Mouse (Mus musculus) adrenal gland, adult 18-20 months (tissue): Measurements from ENCODE around the gene Sumf1. TPM values are rescaled to one million over a fixed set of nuclear protein-coding genes. Genes with fewer than 3 reads are reported as not detected.

Experiments
- DNase-seq, 2 experiments: peaks; one replicate each; pipeline ENCODE4 v3.0.0; 2021 to 2022; ENCODE audit warnings: low spot score in 2 of 2
- total RNA-seq, 2 experiments: library from RNA; stranded (reverse); gene quantifications; 1 replicate in 1 of 2; 2 replicates in 1 of 2; pipeline ENCODE4 v1.2.3; 2021

Gene Sumf1
- total RNA-seq, 2 experiments from 2014 or later: 33.1 to 42.5 TPM

DNA sequence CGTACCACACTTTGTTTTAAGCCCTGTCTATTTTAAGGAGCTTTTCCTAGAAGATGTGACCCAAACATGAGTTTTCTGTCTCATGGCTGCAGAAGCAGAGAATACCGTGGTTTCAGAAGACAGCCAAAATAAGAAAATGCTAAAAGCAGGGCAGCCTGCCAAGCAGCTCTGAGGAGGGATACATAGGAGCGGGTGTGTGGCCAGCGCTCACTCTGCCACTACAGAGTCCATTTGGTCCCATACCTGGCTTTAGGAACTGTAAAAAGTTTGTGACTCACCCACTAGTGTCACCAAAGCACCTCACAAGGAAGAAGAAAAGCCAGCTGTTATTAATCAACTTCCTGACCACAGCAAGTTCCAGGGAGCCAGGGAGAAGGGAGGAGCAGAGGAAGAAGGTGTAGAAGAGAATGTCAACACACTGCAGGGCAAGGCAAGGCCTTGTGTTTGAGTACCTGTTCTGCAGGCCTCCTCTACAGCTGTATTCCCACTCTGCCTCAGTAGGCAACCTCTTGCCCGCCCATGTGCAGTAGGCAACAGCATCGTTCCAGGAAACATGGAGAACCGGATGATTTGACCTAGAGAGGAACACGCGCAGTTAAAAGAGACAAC lies 32.6 kb downstream of the Sumf1 start:
- no peak for DNase-seq

DNA sequence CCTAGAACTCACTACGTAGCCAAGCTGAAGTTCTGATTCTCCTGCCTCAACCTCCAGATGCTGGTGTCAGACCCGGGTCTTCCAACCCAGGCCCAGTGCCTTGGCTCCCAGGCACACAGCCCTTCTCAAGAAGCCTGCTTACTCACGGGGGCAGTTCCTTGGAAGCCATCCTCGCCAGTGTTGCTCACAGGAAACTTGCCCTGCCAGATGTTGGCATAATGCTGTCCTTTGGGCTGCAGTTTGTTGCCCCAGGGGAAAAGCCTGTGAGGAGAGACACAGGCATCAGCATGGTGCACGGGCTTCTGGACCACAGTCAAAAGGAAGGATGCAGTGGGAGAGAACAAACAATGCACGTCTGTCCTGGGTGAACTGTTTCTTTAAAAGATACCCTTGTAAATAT lies 33.3 kb downstream of the Sumf1 start:
- no peak for DNase-seq

DNA sequence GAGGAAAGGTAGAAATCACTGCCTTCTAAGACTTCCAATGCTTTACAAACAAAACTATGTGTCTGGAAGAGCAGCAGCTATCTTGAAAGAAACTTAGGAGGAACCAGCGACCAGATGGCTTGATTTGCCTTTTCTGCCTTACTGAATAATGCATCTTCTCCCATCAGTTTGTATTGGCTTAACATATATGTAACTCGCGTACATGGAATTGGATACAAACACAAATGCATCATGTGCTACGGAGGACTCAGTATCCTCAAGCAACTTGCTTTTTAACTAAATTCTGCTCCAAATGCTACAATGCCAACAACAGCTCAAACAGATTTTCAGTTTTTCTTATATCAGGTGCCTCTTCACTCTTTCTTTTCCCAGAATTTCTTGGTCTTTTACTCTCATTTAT lies 36.1 kb downstream of the Sumf1 start:
- no peak for DNase-seq

DNA sequence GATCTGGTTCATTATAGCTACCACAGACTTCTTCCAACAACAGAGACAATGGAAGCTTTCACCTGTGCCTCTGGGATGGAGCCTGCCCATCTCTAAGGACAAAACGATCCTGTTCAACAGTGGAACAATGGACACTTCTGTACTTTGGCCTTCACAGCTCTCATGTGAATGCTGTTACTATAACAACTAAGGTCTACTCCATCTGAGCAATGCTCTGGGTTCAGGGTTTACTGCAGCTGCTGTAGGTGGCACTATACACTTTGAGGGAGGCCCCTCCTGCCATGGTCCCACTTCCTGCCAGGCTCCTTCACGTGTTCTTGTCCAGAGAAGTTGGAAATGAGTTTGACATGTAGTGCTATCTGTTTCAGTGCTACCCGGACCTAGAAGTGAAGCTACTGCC lies 36.9 kb downstream of the Sumf1 start:
- DNase-seq: no peak

DNA sequence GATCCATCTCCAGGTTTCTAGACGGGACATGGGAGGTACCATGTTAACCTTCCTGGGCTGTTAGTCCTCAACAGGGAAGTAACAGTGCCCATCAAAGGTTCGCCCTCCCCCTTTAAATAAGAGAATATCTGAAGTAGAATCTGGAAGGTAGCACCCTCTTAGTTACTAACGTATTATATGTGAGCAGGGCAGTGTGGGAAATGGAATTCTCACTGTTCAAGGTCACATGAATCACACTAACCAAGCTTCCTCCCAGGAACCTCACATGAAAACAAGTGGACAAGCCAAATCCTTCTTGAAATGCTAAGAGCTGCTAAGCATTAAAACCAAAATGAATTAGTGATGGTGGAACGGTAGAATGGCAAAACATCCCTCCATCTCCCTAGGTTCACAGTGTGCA lies 38.7 kb downstream of the Sumf1 start:
- no peak for DNase-seq

DNA sequence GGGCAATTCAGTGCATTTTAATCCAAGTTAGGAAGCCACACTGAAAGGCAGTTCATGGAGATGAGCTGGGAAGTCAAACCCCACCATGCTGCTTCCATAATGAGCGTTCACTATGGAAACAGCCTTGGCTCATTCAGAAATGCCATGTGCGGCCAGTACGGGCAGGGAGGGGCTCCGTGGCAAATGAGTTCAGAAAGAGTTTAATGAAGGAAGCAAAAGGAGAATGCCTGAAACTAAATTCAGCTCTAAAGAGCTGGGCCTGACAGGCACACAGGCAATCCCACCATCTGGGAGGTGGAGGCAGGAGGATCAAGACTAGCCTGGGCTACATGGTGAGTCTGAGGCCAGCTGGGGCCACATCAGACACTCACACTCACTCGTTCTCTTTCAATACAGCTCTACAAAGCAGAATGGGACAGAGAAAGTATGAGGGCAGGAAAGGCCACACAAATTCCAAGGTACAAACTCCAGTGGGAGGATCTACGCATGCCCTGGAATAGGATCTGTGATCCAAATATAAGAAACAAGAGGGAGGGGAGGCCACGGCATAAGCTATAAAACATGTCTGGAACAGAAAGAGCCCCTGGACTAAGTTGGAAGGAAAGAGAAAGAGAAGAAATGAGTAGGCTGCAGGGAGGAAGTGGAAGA lies 39.3 kb downstream of the Sumf1 start:
- DNase-seq: no peak

DNA sequence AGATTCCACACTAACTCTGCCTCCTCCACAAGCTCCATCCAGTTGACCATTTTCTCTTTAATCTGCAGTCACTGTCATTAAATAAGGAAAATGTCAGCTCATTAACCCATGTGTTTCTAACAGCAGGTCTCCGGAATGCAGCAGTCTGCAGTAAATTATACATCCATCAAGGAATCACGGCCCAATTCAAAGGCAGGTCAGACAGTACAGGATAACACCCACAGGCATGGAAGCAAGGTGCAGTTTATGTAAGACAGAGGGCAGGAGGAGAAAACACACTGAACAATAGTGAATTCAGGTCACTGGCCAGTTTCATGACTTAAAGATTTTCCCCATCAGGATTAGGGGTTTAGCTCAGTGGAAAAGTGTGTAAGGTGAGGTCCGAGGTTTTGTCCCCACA lies 40.1 kb downstream of the Sumf1 start:
- no peak for DNase-seq

DNA sequence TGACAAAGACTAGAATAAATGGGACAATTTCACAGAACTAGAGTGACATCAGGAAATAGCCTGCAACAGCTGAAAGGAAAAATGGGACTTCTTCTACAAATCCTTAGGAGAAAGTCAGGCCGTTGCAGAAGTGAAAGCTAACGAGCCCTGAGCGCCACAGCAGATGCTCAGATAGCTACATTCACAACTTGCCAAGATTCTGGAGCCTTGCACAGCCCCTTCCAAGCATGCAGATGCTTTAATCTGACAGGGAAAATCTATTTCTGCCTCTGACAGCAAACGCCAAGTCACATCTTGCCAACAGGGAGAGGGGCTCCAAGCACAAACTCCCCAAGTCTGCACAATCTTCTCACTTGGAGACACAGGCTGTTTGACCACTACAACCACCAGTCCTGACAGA lies 42.6 kb downstream of the Sumf1 start:
- no peak for DNase-seq

DNA sequence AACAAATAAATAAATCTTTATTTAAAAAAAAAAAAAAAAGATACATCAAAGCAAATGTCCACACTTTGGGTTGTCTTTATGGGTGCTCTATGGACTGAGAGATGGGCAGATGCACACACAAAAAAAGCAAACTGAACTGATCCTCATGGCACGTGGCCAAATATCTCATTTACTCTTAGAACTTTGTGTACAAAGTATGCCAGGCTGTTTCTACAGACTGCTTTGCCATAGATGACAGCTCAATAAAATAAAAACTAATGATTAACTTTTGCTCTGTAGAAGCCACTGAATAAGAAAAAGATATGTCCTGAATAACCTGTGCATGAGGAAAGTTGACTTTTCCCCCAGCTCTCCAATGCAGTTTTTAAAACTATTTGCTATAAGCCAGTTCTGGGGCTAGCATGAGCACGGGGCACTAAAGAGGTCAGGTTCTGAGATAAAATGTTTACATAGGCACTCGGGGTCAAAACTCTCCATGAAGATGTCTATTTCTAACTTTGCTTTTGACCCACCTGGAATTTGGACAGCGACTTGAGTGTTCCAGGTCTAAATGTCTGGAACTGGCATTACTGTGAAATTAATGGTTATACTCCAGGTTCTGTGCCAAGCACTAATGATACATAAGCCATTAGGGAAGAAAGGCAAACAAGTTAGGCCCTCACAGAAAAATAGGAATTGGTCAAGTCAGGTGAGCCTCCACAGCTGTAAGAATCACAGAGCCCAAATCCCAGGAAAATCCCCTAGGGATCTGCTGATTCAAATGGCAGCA lies 44.5 kb downstream of the Sumf1 start:
- DNase-seq: no peak

DNA sequence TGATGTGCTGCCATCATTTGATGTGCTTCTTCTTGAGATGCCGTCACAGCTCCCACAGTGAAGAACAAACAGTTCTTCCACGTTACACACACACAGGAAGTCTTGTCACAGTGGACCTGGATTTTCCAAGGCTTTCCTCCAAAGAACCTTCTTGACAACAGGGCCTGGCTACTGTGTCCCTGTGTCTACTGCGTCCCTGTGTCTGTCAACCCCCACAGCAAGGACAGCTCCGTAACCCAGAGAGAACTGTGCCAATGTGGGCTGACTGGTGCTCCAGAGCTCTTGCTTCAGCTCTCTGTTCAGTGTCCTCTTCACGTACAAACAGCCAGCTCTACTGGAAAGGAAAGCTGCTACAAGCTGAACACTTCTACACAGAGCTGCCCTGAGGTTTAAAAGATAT lies 48.4 kb downstream of the Sumf1 start:
- DNase-seq: peak in 1 of 2 experiments; percentile 22

DNA sequence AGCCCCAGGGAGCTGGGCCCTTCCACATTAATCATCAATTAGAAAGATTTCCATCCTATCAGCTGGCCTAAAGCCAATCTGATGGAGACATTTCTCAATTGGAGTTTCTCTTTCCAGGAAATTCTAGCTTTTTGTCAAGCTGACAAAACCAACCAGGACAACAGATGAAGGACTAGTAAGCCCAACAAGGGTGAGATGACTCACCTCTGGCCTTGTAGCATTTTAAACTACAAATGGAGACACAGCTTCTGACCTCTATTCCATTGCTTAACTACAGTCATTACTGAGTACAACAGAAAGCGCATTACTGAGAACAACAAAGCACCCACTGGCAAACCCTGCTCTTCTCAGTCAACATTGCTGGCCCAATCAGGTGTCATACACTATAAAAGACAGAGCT lies 49.1 kb downstream of the Sumf1 start:
- no peak for DNase-seq

DNA sequence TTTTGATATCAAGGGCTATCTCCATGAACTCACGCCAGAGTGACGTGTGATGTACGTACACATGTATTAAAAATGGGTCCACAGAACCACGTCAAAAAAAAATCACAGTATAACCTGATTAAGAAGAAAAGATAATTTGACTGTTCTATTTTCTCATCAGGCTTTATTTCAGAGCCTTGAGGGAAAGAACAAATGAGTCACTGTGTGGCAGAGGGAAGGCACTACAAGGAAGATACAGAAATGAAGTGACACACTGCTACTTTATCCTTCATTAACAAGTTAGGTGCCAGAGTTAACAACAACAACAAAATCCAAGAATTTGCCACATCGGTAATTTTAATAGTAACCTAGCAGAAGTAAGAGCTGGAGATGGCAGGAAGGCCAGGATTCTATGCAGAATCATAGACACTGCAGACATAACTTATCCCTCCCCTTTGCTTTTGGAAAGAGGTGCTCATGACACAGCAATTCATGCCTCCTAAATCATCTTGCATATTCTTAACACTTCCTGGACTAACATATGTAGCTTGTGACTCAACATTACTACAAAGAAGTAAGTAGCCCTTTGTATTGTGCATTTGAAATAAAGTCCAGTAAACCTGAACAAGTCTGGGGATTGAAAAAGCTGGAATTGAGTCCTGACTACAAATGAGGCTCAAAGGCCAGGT lies 53.0 kb downstream of the Sumf1 start:
- no peak for DNase-seq

DNA sequence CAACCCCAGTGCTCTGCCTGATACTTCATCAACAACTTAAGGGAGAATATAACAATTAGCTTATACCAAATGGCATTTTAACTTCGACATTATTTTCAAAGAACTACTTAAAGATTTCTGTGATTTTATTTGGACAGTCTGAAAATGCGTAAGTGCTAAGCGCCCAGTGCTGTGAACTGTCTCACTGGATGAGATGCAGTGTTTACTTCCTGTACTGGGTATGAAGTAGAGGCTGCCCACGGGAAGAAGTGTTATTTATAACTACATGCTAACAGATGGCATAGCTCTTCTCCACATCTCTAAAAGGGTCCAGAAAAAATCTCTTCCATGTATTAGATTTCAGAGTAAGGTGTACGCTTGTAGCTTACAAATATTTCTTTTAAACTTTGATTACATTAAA lies 54.7 kb downstream of the Sumf1 start:
- no peak for DNase-seq

DNA sequence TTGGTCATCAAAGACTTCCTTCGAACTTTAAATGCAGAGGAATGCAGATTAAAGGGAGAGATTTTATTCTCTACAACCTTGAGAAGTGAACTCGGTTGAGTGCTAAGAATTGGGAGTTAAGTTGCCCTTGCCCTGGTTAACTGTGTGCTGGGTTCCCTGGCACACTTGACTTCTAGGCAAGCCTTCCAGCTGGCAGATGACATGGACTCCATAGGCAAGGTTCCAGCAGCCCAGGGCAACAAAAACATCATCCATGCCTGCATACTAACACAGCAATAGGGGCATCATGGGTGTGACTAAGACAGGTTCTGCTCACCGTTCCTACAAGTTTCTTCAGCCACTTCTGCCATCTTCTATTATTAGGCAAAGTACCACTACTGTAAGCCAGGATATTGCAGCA lies 58.8 kb downstream of the Sumf1 start:
- DNase-seq: no peak

DNA sequence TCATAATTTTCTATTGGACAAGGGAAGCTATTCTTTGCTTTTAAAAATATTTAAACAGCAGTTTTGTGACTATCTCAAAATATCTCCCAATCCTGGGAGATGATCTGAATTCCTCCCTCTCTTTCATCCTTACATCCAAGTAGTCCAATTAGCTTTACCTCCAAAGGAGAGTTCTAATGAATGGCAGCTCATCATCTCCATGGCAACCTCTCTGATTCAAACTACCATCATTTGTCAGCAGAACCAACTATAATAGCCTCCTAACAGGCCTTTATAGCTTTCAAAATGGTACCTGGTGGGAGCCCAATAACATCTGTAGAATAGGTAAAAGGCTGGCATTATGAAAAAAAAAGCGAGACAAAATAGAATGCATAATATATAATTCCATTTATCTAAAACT lies 59.9 kb downstream of the Sumf1 start:
- DNase-seq: no peak

DNA sequence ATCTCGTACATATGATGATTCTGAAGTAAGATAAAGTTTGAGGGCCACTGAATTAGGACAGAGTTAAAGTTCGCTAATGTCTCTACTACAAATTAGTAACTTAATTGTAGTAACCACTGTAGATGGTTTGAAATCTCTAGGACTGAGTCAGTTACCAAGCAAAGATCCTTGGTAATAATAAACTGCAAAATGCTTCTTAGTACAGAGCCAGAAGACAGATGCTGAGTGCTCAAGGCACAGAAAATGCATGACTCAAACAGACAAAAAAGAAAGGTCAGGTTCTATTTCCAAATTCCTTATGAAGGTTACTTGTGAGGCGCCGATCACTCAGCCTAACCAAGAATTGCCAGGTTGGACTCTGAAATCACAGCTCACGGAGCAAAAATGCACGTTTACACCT lies 67.5 kb downstream of the Sumf1 start:
- DNase-seq: no peak

DNA sequence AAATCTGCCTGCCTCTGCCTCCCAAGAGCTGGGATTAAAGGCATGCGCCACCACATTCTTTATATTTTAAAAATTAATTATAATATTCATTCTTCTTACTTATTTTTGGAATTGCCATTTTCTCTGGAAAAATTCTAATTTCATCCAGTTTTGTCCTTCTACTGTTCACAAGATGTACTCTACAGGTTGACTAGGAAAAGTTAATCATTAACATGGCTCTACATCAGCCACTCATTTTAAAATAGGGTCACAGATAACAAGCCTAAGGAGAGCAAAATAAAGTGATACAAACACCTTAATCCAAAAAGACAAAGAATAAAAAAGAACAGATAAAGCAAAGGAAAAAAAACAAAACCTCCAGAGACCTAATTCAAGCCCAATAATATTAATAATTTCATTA lies 70.4 kb downstream of the Sumf1 start:
- DNase-seq: no peak

DNA sequence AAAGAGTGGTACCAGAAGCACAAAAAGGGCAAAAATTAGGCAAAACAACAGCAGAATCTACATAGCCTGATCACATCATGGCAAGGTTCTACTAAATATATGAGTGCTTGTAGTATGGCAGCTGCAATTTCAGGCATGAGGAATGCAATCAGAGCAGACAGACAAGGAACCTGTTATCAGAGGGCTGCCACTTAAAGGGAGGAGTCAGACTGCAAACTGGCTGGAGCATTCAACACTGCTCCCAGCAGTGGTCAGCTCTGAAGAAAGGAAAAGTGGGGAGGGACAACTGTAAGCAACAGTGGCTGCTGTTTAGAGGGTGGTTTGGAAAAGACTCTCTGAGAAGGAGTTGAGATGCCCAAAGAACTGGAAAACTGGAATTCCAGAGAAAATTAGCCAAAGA lies 73.7 kb downstream of the Sumf1 start:
- no peak for DNase-seq

DNA sequence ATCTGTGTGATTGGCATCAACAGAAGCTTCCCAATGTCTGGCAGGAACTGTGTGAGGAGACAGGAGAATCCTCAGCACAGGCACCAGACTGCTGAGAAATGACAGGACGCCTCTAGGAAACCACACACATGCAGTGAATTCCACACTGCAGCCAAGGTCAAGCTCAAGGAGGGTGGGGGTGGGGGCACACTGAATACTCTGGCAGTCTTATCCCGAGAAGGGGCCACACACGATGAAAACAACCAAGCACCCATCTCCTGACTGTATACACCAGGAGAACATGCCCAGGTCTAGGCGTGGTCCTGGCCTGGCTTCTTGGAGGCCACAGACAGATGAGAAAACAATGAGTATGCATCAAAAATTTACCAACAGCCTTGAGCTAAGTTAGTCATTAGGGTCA lies 75.0 kb downstream of the Sumf1 start:
- DNase-seq: no peak

DNA sequence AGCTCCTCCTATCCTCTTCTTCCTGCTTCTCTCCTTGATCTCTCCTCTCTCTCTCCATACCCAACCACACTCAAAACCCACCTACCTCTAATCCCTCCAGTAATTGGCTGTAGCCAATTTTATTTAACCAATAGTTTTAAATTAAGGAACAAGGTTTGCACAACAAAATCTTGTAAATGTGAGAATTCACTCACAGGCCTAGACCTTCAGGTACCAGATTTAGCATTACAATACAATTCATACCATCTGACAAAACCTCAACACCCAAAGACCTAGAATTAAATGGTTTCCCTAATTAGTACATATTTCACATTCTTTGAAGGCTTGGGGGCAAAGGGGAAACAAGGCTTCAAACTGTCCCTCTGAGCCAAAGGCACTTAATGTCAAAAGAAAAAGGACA lies 78.0 kb downstream of the Sumf1 start:
- DNase-seq: no peak

DNA sequence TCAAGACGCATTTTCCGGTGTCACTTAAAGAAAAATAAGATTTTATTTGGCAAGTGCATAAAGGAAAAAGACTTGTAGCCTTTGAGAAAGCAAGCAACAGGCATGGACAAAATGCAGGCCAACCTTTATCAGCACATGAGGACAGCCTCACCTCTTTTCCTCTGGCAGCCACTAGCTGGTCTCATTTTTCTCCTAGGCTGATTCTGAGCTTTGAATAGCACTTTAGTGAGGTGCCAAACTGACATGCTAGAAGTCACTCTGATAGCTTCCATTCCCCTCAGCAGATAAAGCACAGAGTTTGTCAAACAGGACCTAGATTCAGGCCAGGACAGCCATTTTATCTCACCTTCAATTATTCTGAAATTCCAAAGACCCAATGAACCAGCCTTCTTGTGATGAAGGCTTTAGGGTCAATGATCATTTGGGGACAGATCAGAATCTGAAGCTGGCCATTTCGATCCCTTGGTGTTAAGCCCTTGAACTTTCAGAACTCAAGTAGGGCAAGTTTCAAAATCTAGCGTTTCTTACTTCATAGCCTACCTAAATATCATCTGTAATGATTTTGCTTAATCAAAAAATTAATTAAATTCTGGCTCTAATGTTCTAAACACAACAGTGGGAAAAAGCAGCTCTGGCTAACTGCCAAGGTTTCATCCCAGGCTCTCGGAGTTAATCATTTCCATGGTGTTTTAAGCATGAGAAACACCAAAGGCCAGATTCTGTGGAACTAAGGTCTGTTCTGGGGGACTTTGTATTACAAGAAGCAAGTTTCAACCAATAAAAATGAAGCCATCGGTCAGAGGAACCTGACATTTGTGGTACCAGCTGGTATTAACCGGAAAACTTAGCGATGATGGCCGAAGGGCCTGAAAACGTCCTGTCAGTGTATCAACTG lies 83.2 kb downstream of the Sumf1 start:
- DNase-seq: no peak
